Mouse (Mus musculus) megakaryocyte, embryonic 14.5 days (primary cell): ENCODE data around the gene Dqx1. TPM values are rescaled to one million over a fixed set of nuclear protein-coding genes. Genes with fewer than 3 reads are reported as not detected.

Experiments
- H3K27me3 ChIP-seq: replicated peaks from 2 replicates; pipeline ENCODE3; 2012; ENCODE audit warnings: inconsistent platforms
- H3K36me3 ChIP-seq: replicated peaks from 2 replicates; pipeline ENCODE3; 2012; ENCODE audit warnings: low read length, inconsistent platforms, mixed read lengths
- H3K4me1 ChIP-seq: 2 replicates; pipeline ENCODE4 v1.6.1; 2012; ENCODE audit warnings: inconsistent platforms
- H3K4me3 ChIP-seq: replicated peaks from 2 replicates; pipeline ENCODE3; 2012; ENCODE audit warnings: moderate library complexity, mild to moderate bottlenecking, inconsistent platforms
- H3K9me3 ChIP-seq: 2 replicates; pipeline ENCODE4 v1.6.1; 2012; ENCODE audit warnings: inconsistent platforms
- FLI1 ChIP-seq: IDR thresholded peaks from 2 replicates; pipeline ENCODE4 v1.6.1; 2012; ENCODE audit warnings: low read length, inconsistent platforms, mixed read lengths
- GATA1 ChIP-seq: IDR thresholded peaks from 3 replicates; pipeline ENCODE4 v1.6.1; 2012; ENCODE audit warnings: mixed read lengths, low read length, inconsistent platforms, borderline replicate concordance
- polyA plus RNA-seq: library from polyadenylated mRNA; stranded (reverse); fragments of >175 nt; gene quantifications from 2 replicates; pipeline ENCODE4 v1.2.3, GENCODE M21; 2012; ENCODE audit warnings: low replicate concordance; ENCODE audit not compliant: insufficient read depth

Gene Dqx1
- polyA plus RNA-seq, 1 experiment: 0.22 TPM

DNA sequence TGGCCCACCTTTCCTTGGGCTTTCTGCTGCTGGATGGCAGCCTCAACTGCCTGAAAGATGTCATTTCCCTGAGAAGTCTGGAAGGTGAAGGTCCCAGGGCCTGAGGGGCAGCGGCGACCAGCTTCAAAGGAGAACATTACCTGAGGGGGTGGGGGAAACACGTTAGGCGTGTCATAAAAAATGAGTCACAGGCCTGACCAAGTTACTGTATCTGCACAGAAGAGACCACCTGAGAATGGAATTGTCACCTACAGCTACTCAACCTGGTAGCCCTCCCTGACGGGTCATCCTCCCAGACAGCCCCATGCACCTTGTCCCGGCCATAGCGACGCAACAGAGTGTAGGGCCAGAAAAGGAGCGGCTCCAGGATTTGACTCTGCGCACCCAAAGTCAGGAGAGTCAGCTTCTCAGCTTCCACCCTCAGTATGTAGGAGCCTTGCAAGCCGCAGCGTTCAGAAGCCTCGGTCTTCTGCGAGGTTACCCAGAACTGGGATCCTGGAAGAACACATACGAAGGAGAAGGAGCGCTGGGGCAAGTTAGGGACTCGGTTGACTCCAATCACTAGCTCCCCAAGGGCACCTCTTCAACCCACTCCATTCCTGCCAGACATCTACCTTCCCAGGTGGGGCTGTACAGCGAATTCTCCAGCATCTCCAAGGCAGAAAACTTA lies 25.6 kb upstream of the Dqx1 start:
- Histone ChIP-seq H3K4me3 (peak overlapping the region; percentile 92), H3K4me1 (peaks cover 89% of the 10 kb centered on the region), H3K9me3 (no peaks in the 10 kb centered on the region), H3K36me3 (peaks cover 53% of the 10 kb centered on the region), H3K27me3 (no peaks in the 10 kb centered on the region)
- no peak for TF ChIP-seq FLI1
- TF ChIP-seq GATA1: no peak

DNA sequence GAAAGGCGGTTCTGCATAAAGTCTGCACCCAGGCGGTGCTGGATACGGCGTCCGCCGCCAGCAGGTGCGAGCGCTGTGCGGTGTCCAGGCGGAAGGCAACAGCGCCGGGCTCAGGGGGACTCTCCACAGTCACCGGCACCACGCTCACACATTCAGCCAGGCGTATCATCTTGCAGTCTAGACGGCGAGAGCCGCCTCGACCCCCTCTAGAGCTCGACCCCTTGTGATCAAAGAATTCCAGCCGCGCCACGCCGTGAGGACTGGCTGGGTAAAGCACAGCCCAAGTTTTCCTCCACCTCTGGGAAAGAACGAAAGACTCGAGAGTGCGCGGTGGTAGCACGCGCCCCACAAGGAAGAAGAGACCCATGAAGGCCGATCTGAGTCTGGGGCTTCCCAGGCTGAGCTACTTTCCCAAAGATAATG lies 24.9 kb upstream of the Dqx1 start:
- H3K4me1 ChIP-seq: peaks cover 88% of the 10 kb centered on the region

DNA sequence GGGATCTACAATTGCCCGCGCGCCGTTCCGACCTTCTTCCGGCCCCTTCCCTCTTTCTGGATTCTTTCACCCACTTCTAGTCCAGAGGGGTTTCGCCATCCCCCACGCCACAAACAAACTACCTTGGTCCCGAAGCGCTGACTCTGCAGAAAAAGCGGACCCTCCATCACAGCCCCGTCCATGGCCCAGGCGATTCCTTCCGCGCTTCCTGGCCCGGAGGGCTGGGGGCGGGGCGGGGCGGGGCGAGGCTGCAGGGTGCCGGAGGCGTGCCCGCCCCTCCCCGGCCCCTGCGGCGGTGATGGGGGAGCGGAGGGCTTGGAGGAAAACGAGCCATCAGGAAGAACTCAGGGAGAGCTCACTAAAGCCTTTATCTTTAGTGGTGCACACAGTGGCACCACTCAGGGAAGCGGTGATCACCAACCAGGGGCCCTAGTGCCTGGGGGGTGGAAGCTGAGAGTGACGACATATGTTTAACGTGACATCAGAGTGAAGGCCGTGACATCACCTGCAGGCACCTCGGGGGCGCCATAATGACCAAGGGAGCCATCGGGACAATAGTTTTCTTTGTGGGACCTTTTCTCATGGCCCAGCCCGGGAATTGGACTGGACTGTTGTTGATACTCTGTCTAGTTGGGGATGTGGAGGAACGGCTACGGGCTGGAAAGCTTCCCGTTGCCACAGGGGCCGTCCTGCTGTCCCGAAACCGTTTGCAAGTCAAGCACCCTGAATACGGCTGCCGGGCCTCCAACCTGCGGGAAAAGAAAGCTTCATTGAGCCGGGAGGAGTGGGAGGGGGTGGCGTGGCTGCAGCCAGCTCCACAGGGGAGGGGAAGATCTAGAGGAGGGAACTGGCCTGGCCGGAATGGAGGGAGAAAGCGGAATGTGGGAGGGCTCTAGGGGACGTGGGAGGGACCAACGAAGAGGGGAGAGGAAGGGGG lies 24.1 kb upstream of the Dqx1 start, which contains the start of the genes Dok1 and Loxl3:
Dok1 (minus strand) TSS at position 223 of the 937 bp plus-strand sequence.
Loxl3 (plus strand) TSS at position 925 of the 937 bp plus-strand sequence.
- Histone ChIP-seq H3K27me3 (no peaks in the 10 kb centered on the region), H3K4me1 (peaks cover 88% of the 10 kb centered on the region), H3K9me3 (no peaks in the 10 kb centered on the region), H3K4me3 (peak within 1 kb of the TSS; percentile 92), H3K36me3 (peaks cover 60% of the 10 kb centered on the region)
- no peak for TF ChIP-seq GATA1
- TF ChIP-seq FLI1: no peak

More for the DNA sequence above, 24.9 kb upstream of the Dqx1 start:
- Histone ChIP-seq H3K4me3 (peak overlapping the region; percentile 92), H3K36me3 (peaks cover 58% of the 10 kb centered on the region), H3K27me3 (no peaks in the 10 kb centered on the region), H3K9me3 (no peaks in the 10 kb centered on the region)
- no peak for TF ChIP-seq FLI1
- no peak for TF ChIP-seq GATA1

DNA sequence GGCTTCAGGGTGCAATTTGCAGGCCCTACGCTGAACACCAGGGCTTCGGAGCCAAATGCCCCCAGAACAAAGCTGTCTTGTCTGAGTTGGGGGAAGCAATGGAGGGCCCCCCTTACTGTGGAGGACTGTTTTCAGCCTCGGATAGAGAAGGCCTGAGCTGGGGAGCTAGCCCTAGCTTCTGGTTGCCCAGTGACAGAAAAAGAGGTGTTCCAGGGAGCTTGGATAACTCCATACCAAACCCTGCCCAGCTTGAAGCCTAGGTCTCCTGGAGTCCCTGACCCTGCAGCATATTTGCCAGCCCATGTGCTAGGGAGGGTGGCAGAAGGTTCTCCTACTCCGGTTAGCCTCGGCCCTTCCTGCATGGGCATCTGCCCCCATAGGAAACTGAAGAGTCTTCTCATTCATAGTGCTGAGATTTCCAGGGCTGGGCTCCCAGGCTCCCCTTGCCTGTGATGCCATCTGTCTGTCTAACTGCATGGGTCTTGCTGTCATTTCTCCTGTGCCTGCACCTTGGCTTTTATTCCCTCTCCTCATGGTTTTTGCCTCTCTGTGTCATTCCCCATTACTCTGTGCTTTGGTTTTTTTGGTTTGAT lies 23.1 kb upstream of the Dqx1 start:
- peak overlapping the region; percentile 92 for H3K4me3 ChIP-seq
- H3K27me3 ChIP-seq: no peaks in the 10 kb centered on the region
- peaks cover 53% of the 10 kb centered on the region for H3K36me3 ChIP-seq
- no peak for TF ChIP-seq GATA1
- TF ChIP-seq FLI1: no peak
- H3K4me1 ChIP-seq: peaks cover 86% of the 10 kb centered on the region
- H3K9me3 ChIP-seq: no peaks in the 10 kb centered on the region

DNA sequence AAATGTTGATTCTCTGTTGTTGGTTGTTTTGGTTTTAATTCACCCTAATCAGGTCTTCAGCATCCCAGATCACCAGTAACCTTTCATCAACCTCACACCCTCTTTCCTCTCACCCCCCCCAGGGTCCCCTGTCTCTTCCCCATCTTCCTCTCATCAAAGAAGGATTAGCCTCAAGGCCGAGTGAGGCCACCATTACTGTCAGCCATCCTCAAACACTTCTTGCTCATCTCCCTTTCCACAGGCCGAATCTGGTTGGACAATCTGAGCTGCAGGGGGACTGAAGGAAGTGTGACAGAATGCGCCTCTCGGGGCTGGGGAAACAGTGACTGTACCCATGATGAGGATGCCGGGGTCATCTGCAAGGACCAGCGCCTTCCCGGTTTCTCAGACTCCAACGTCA lies 20.5 kb upstream of the Dqx1 start:
- Histone ChIP-seq H3K36me3 (peaks cover 41% of the 10 kb centered on the region), H3K27me3 (no peaks in the 10 kb centered on the region), H3K4me3 (no peak overlapping the region), H3K9me3 (no peaks in the 10 kb centered on the region), H3K4me1 (peaks cover 83% of the 10 kb centered on the region)
- TF ChIP-seq GATA1 (no peak), FLI1 (no peak)

DNA sequence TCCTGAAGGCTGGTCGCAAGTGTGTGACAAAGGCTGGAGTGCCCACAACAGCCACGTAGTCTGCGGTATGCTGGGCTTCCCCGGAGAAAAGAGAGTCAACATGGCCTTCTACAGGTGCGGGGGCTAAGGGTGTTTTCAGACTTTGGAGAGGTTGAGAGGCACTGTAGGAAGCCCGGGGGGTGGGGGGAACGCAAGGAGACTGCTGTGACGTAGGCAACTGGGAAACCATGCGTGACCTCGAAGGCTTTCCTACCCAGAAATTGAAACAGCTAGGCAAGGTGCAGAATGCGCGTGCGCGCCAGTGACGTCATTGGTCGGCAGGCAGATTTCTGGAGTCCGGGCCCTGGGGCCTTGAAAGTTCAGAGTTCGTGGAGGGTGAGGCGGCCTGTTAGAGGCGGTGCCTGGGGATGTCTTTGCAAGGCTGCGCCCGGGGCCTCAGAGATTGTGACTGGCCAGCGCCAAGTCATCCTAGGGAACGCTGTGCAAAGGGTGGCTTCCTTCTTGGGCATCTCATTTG lies 19.1 kb upstream of the Dqx1 start:
- TF ChIP-seq FLI1: no peak
- no peak for TF ChIP-seq GATA1
- Histone ChIP-seq H3K4me1 (peaks cover 87% of the 10 kb centered on the region), H3K4me3 (peak overlapping the region; percentile 66), H3K36me3 (peaks cover 44% of the 10 kb centered on the region), H3K27me3 (no peaks in the 10 kb centered on the region), H3K9me3 (no peaks in the 10 kb centered on the region)

DNA sequence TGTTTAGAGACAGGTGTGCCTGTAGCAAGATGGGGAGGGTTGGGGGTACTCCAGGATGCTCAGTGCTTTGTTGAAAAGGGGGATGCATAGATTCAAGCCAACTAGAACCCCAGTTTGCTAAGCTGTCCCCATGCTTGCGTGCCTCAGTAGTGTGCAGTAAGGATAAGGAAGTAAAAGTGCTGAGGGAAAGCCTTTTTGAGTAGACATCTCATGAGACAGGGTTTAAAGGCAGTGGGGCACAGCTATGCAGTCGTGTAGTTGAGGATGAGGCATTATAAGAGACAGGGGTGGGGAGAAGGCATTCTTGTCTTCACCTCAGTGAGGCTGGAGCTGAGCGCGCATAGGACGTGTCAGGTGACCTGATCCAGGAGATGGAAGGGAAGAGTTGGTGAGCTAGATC lies 17.0 kb upstream of the Dqx1 start:
- peaks cover 80% of the 10 kb centered on the region for H3K4me1 ChIP-seq
- H3K4me3 ChIP-seq: peak overlapping the region; percentile 71
- no peaks in the 10 kb centered on the region for H3K27me3 ChIP-seq
- no peak for TF ChIP-seq FLI1
- no peak for TF ChIP-seq GATA1
- no peaks in the 10 kb centered on the region for H3K9me3 ChIP-seq
- peaks cover 54% of the 10 kb centered on the region for H3K36me3 ChIP-seq

DNA sequence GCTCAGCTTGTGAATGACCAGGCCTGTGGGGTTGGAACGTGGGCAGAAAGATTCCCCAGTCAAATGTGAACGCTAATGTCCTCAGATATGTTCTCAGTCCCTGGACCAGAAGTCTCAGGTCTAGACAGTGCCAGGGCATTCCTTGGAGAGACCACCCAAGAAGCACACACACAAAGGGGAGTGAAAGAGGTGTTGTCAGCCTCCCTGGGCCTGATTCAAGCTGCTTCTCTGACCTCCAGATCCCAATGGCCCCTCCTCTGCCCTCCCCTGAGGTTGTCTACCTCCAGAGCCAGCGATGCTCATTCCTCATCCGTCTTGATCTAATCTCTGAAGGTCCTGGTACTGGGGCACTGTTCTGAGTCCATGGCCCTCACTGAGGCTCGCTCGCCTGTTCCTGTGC lies 14.1 kb upstream of the Dqx1 start:
- Histone ChIP-seq H3K36me3 (peaks cover 41% of the 10 kb centered on the region), H3K4me3 (no peak overlapping the region), H3K27me3 (no peaks in the 10 kb centered on the region), H3K4me1 (peaks cover 78% of the 10 kb centered on the region), H3K9me3 (no peaks in the 10 kb centered on the region)
- no peak for TF ChIP-seq GATA1
- no peak for TF ChIP-seq FLI1

DNA sequence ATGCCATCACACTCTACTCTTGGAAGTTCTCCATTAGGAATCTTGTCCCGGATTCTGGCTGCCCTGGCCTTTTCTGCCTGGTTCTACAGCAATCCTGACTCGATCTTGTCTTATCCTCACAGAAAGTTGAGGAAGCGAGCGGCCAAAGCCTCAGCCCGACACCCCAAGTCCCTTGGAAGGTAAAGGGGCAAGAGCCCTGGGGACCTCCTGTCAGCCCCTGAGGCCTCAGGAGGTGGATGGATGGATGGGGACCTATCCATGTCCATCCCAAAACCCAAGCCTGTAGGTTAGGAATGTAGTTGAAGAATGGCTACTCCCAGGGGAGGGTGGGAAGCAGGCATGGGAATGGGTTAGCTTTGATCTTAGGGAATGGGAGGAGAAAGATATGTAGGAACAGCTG lies 13.7 kb upstream of the Dqx1 start:
- no peak overlapping the region for H3K4me3 ChIP-seq
- H3K36me3 ChIP-seq: peaks cover 45% of the 10 kb centered on the region
- no peaks in the 10 kb centered on the region for H3K9me3 ChIP-seq
- H3K27me3 ChIP-seq: no peaks in the 10 kb centered on the region
- H3K4me1 ChIP-seq: peaks cover 78% of the 10 kb centered on the region
- TF ChIP-seq FLI1 (no peak), GATA1 (no peak)
